Mouse (Mus musculus) ES-E14 (cell line): Measurements from ENCODE around the gene Aoc2. TPM values are rescaled to one million over a fixed set of nuclear protein-coding genes. Genes with fewer than 3 reads are reported as not detected.
A peak's percentile ranks its signal among the peaks of the same experiment; 100 is the strongest.

Experiments
- DNase-seq: peaks from one replicate; pipeline ENCODE4 v3.0.0-alpha.2; 2013; ENCODE audit warnings: low read depth, low spot score
- H3K27ac ChIP-seq: 2 replicates; pipeline ENCODE4 v1.5.1; 2012; ENCODE audit warnings: low read depth, mild to moderate bottlenecking, low read length, moderate library complexity, mixed read lengths; ENCODE audit not compliant: poor library complexity, insufficient read depth, severe bottlenecking
- H3K36me3 ChIP-seq: 2 replicates; pipeline ENCODE4 v1.6.1; 2012; ENCODE audit warnings: mild to moderate bottlenecking, low read length, moderate library complexity, mixed read lengths; ENCODE audit not compliant: control insufficient read depth, poor library complexity, insufficient read depth, severe bottlenecking
- H3K4me1 ChIP-seq, 2 experiments: fragments of 150-350 bp in 1 of 2; sonication (generic) in 1 of 2; 2 replicates each; pipeline ENCODE4 v1.6.1; 2012; ENCODE audit warnings: low read length in 2 of 2, mild to moderate bottlenecking in 1 of 2, mixed read lengths in 1 of 2; ENCODE audit not compliant: control insufficient read depth in 2 of 2, insufficient read depth in 2 of 2, poor library complexity in 1 of 2
- H3K4me3 ChIP-seq, 2 experiments: fragments of 150-350 bp in 1 of 2; sonication (generic) in 1 of 2; 2 replicates each; pipeline ENCODE4 v1.5.1; 2012; ENCODE audit warnings: low read length in 2 of 2, low read depth in 1 of 2, mild to moderate bottlenecking in 1 of 2, mixed read lengths in 1 of 2; ENCODE audit not compliant: insufficient read depth in 1 of 2, poor library complexity in 1 of 2, severe bottlenecking in 1 of 2
- H3K9ac ChIP-seq: 2 replicates; pipeline ENCODE4 v1.6.1; 2012; ENCODE audit warnings: low read depth, mild to moderate bottlenecking, low read length, mixed read lengths; ENCODE audit not compliant: poor library complexity, insufficient read depth, severe bottlenecking
- H3K9me3 ChIP-seq: fragments of 150-350 bp; sonication (generic); 2 replicates; pipeline ENCODE4 v1.6.1; 2012; ENCODE audit warnings: low read depth, mild to moderate bottlenecking, low read length; ENCODE audit not compliant: control insufficient read depth, insufficient read depth
- CHD2 ChIP-seq: IDR thresholded peaks from 2 replicates; pipeline ENCODE4 v1.6.1; 2014; ENCODE audit warnings: mild to moderate bottlenecking, low read depth, low read length, inconsistent platforms
- HCFC1 ChIP-seq: IDR thresholded peaks from 2 replicates; pipeline ENCODE4 v1.6.1; 2012; ENCODE audit warnings: low read length, inconsistent platforms, borderline replicate concordance; ENCODE audit not compliant: insufficient read depth
- MAFK ChIP-seq: IDR thresholded peaks from 2 replicates; pipeline ENCODE4 v1.6.1; 2014; ENCODE audit warnings: mild to moderate bottlenecking, low read depth, low read length, inconsistent platforms; ENCODE audit not compliant: insufficient read depth
- ZC3H11A ChIP-seq: IDR thresholded peaks from 2 replicates; pipeline ENCODE4 v1.6.1; 2012; ENCODE audit warnings: low read depth, mild to moderate bottlenecking, inconsistent platforms, low read length, borderline replicate concordance
- ZNF384 ChIP-seq: IDR thresholded peaks from 2 replicates; pipeline ENCODE4 v1.6.1; 2012; ENCODE audit warnings: low read depth, low read length, inconsistent platforms
- in situ Hi-C, 2 experiments: fragments of 600-800 bp; cut with MboI; formaldehyde crosslinking; loops; one replicate each; pipeline ENCODE4 v1.15.1; 2025; ENCODE audit warnings: low sequenced_read_pairs in 2 of 2, inconsistent platforms in 1 of 2; ENCODE audit not compliant: unreplicated experiment in 2 of 2
- total RNA-seq: library from RNA; depleted of rRNA; stranded (reverse); fragments of 300-350 nt; gene quantifications from 2 replicates; pipeline ENCODE4 v1.2.3, GENCODE M21; 2012

Gene Aoc2
- total RNA-seq, 1 experiment: 4.6 TPM

DNA sequence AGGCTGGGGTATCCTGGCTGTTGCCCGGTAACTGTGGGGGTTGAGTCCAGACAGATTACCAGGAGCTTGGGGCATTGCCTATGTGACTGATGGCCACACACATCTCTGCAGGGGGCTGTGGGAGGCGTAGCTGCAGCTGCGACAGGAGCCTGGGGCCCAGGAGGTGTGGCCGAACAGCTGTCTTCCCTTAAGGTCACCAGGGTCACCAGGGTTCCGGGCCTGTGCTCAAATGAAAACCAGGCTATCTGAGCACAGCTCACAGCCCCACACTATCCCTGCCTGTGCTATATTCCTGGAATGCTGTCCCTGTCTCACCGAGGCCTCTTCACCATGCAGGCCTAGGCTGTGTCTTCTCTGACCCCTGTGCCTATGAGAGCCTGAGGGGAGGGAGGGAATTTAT lies 9.7 kb downstream of the Aoc2 start:
- no peak for DNase-seq
- Histone ChIP-seq H3K27ac (peak overlapping the region; percentile 10; the same call in 1 of the 2 replicates), H3K9me3 (no peaks in the 10 kb centered on the region), H3K9ac (no peak overlapping the region; the same call in 1 of the 2 replicates), H3K4me1 (peaks cover 2 to 29% of the 10 kb centered on the region in 2 experiments; a peak in 2 of 4 replicates), H3K4me3 (peak overlapping the region; percentile 6 to 43; a peak in 1 of 4 replicates), H3K36me3 (no peaks in the 10 kb centered on the region)
- TF ChIP-seq HCFC1: no peak
- no peak for TF ChIP-seq MAFK
- in situ Hi-C loops: no loop called here

DNA sequence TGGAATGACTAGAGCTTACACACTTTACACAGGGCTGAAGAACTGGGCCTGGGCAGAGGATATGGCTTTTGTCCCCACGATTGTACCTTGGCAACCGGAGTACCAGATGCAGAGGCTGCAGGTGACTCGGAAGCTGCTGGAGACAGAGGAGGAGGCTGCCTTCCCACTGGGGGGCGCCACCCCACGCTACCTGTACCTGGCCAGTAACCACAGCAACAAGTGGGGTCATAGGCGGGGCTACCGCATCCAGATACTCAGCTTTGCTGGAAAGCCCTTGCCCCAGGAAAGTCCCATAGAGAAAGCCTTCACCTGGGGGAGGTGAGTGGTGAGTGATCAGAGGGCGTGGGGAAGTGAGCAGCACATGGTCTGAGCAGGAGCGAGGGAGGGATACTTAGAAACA lies 10.8 kb downstream of the Aoc2 start:
- in situ Hi-C loops: no loop called here
- Histone ChIP-seq H3K27ac (peak overlapping the region; percentile 1; the same call in 1 of the 2 replicates), H3K9ac (no peak overlapping the region; the same call in 1 of the 2 replicates), H3K36me3 (no peaks in the 10 kb centered on the region), H3K4me1 (peaks cover 2 to 26% of the 10 kb centered on the region in 2 experiments; a peak in 2 of 4 replicates), H3K4me3 (no peak overlapping the region), H3K9me3 (no peaks in the 10 kb centered on the region)
- no peak for TF ChIP-seq ZC3H11A
- TF ChIP-seq ZNF384: no peak
- TF ChIP-seq MAFK: no peak
- TF ChIP-seq HCFC1: no peak
- TF ChIP-seq CHD2: no peak
- no peak for DNase-seq

DNA sequence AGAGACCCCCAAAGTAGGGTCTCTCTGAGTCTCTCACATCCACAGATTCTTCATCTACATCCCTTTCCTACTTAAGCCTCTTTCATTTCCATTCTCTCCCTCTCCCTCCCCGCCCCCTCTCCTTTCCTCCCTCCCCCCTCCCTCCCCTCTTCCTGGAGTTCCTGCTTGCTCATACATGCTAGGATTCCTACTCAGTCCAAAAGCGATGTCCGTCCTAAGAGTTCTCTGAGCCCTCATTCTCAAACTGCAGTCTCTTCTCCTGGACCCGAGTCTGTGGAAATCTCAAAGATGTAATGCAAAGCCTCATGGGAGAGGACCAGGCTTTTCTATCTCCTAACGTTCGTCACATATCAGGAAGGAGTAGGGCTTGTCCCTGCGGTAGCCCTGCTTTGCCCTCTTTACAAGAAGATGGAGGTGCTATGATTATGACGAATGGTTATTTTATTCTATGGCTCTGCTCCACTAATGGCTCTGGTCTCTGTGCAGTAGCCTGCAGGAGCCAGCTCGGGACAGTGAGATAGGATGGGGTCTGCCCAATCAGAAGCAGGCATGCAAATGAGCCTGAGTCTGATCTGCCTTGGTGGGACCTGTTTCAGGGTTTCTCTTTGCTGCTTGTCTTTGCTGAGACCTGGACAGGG lies 13.4 kb downstream of the Aoc2 start:
- H3K4me1 ChIP-seq: peaks cover 2 to 22% of the 10 kb centered on the region in 2 experiments; a peak in 2 of 4 replicates
- H3K9ac ChIP-seq: peak overlapping the region; percentile 14; the same call in 1 of the 2 replicates
- in situ Hi-C loops: no loop called here
- no peak for DNase-seq
- peak overlapping the region; percentile 7 to 55 for H3K4me3 ChIP-seq
- H3K9me3 ChIP-seq: no peaks in the 10 kb centered on the region
- TF ChIP-seq HCFC1: no peak
- no peak for TF ChIP-seq ZC3H11A
- no peak for TF ChIP-seq CHD2
- TF ChIP-seq MAFK: no peak
- TF ChIP-seq ZNF384: no peak
- H3K27ac ChIP-seq: no peak overlapping the region
- no peaks in the 10 kb centered on the region for H3K36me3 ChIP-seq

DNA sequence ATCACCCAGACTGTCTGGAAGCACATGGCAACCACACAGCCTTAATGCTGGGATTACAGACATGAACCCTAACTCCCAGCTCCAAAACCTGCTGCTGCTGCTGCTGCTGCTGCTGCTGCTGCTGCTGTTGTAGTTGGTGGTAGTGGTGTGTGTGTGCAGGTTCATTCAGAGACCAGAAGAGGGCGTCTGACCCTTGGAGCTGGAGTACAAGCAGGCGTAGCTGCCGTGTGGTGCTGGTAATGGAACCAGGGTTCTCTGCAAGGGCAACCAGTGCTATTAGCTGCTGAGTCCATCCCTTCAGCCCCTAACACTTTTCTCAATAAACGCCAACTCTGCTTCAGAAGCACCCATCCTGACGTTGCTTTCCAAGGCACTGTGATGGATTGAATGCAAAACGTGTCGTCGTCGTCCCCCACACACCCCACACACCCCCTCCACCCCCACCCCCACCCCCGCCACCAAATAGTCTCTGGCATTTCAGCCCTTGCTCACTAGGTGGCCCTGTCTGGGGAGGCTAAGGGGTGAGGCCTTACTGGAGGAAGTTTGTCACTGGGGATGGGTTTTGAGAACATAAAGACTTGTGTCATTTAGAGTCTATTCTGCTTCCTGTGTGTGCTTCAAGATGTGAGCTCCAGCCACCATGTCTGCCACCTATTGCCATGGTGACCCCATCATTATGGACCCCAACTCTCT lies 22.4 kb downstream of the Aoc2 start:
- DNase-seq: peak; percentile 72
- H3K4me1 ChIP-seq: 0 out of 4 replicates have a peak, but pooled peaks cover 0 to 2% of the 10 kb centered on the region in 2 experiments
- H3K9me3 ChIP-seq: no peaks in the 10 kb centered on the region
- TF ChIP-seq ZNF384 (no peak), MAFK (no peak), ZC3H11A (peak; percentile 21; the same call in 1 of the 2 replicates), HCFC1 (no peak), CHD2 (no peak)
- no peak overlapping the region for H3K9ac ChIP-seq
- H3K4me3 ChIP-seq: peak overlapping the region in 1 of 2 experiments; percentile 11; a peak in 1 of 4 replicates
- H3K36me3 ChIP-seq: no peaks in the 10 kb centered on the region
- in situ Hi-C loops: loop anchor here in 1 of 2 experiments (10.0 kb wide), 1 partner anchor 48 kb away; no protein-coding TSS in a partner anchor
- H3K27ac ChIP-seq: no peak overlapping the region
